Mouse (Mus musculus) spleen, postnatal 10 days (tissue): ENCODE measurements around the gene Zdhhc4.

Source experiments
- DNase-seq, 2 experiments: peaks; one replicate each; pipeline ENCODE4 v3.0.0; 2021 to 2022; ENCODE audit warnings: low spot score in 2 of 2

Gene Zdhhc4

GRCm38 (mm10) chr5:143333872-143334271 lies 4.8 kb upstream of the Zdhhc4 start:
- DNase-seq = peak; percentile 66 to 86

- DNase-seq = no peak
Measured at GRCm38 (mm10) chr5:143317288-143317610, 11.8 kb downstream of the Zdhhc4 start.

- no peak for DNase-seq
Measured at GRCm38 (mm10) chr5:143316605-143317287, 12.3 kb downstream of the Zdhhc4 start.

GRCm38 (mm10) chr5:143315514-143315888 lies 13.6 kb downstream of the Zdhhc4 start:
- no peak for DNase-seq

- peak; percentile 95 to 96 for DNase-seq
Measured at GRCm38 (mm10) chr5:143314730-143315513, 14.1 kb downstream of the Zdhhc4 start, which contains the start of gene E130309D02Rik. TSS of gene E130309D02Rik (minus strand) at chr5:143315360.

GRCm38 (mm10) chr5:143314183-143314729 lies 14.8 kb downstream of the Zdhhc4 start:
- peak in 1 of 2 experiments; percentile 19 for DNase-seq

GRCm38 (mm10) chr5:143311886-143312285 lies 17.2 kb downstream of the Zdhhc4 start:
- peak; percentile 83 to 92 for DNase-seq

- DNase-seq = no peak
Measured at GRCm38 (mm10) chr5:143309916-143310315, 19.1 kb downstream of the Zdhhc4 start.

GRCm38 (mm10) chr5:143308825-143309224 lies 20.2 kb downstream of the Zdhhc4 start:
- DNase-seq = no peak

- DNase-seq = no peak
Measured at GRCm38 (mm10) chr5:143304251-143304650, 24.8 kb downstream of the Zdhhc4 start.

GRCm38 (mm10) chr5:143301296-143301695 lies 27.8 kb downstream of the Zdhhc4 start:
- DNase-seq = no peak

GRCm38 (mm10) chr5:143299686-143300085 lies 29.4 kb downstream of the Zdhhc4 start:
- peak; percentile 62 to 77 for DNase-seq

- no peak for DNase-seq
Measured at GRCm38 (mm10) chr5:143298391-143298790, 30.7 kb downstream of the Zdhhc4 start.

GRCm38 (mm10) chr5:143297986-143298385 lies 31.1 kb downstream of the Zdhhc4 start:
- DNase-seq = no peak

GRCm38 (mm10) chr5:143295330-143295729 lies 33.7 kb downstream of the Zdhhc4 start:
- no peak for DNase-seq

- DNase-seq = no peak
Measured at GRCm38 (mm10) chr5:143294862-143295261, 34.2 kb downstream of the Zdhhc4 start.

GRCm38 (mm10) chr5:143293404-143293803 lies 35.7 kb downstream of the Zdhhc4 start, which contains the start of gene Zfp853:
TSS of gene Zfp853 (minus strand) at chr5:143293623.
- DNase-seq = no peak

- no peak for DNase-seq
Measured at GRCm38 (mm10) chr5:143292879-143293278, 36.2 kb downstream of the Zdhhc4 start.

- DNase-seq = no peak
Measured at GRCm38 (mm10) chr5:143289299-143289698, 39.8 kb downstream of the Zdhhc4 start.

GRCm38 (mm10) chr5:143288378-143288911 lies 40.6 kb downstream of the Zdhhc4 start:
- no peak for DNase-seq

- no peak for DNase-seq
Measured at GRCm38 (mm10) chr5:143287774-143288328, 41.2 kb downstream of the Zdhhc4 start.

- DNase-seq = no peak
Measured at GRCm38 (mm10) chr5:143284762-143285161, 44.3 kb downstream of the Zdhhc4 start.
